Mouse (Mus musculus) bone marrow macrophage, adult 2 months (primary cell): Measurements from ENCODE around the gene Gas8.
"Not testable (repeated sequence)": the region's sequence is repeated elsewhere in the genome, so short reads cannot be mapped to it uniquely, and the experiment has no call there.

Source experiments
- CTCF ChIP-seq: IDR thresholded peaks from 2 replicates; pipeline ENCODE4 v1.5.1; 2012; ENCODE audit warnings: low read depth, mild to moderate bottlenecking, low read length, moderate library complexity
- POLR2A ChIP-seq: IDR thresholded peaks from 2 replicates; pipeline ENCODE4 v1.6.1; 2012; ENCODE audit warnings: mild to moderate bottlenecking, low read depth, low read length, borderline replicate concordance

DNA sequence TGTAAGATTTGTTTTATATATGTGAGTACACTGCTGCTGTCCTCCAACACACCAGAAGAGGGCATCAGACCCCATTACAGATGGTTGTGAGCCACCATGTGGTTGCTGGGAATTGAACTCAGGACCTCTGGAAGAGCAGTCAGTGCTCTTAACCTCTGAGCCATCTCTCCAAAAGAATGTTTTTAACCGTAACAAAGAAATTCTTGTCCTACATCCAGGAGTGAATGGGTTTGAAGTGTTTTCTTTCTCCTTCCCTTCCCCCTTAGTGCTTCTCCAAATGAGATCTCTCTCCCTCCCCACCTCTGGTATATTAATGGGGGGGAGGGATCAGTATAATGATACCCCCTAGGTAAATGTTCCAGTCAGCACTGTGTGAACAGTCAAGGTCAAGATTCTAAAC, 1.4 kb downstream of the Gas8 start:
- TF ChIP-seq POLR2A, CTCF: not testable (repeated sequence)
